Mouse (Mus musculus) forebrain, embryonic 16.5 days (tissue): ENCODE data around the gene Nkx2-3. TPM values are rescaled to one million over a fixed set of nuclear protein-coding genes. Genes with fewer than 3 reads are reported as not detected.

Experiments
- ATAC-seq: fragments of 200-750 bp; cut with Nextera tagmentation; 2 replicates; pipeline ENCODE4 v1.8.0; 2017; ENCODE audit warnings: mild to moderate bottlenecking, moderate library complexity
- H3K27ac ChIP-seq: fragments of 300-500 bp; sonication (generic); 2 replicates; pipeline ENCODE4 v1.5.1; 2014; ENCODE audit warnings: low read length, control low read depth
- H3K27me3 ChIP-seq: fragments of 300-500 bp; sonication (generic); replicated peaks from 2 replicates; pipeline ENCODE4 v1.6.1; 2014; ENCODE audit warnings: low read length; ENCODE audit not compliant: control insufficient read depth, insufficient read depth
- H3K36me3 ChIP-seq: fragments of 300-500 bp; sonication (generic); 2 replicates; pipeline ENCODE4 v1.6.1; 2014; ENCODE audit not compliant: control insufficient read depth, insufficient read depth
- H3K4me1 ChIP-seq: fragments of 300-500 bp; sonication (generic); replicated peaks from 2 replicates; pipeline ENCODE4 v1.6.1; 2014; ENCODE audit warnings: low read length; ENCODE audit not compliant: control insufficient read depth, insufficient read depth
- H3K4me2 ChIP-seq: fragments of 300-500 bp; sonication (generic); 2 replicates; pipeline ENCODE4 v1.6.1; 2014; ENCODE audit warnings: mild to moderate bottlenecking, low read length, control low read depth
- H3K4me3 ChIP-seq: fragments of 300-500 bp; sonication (generic); replicated peaks from 2 replicates; pipeline ENCODE4 v1.5.1; 2014; ENCODE audit warnings: mild to moderate bottlenecking, low read length, control low read depth
- H3K9ac ChIP-seq: fragments of 300-500 bp; sonication (generic); replicated peaks from 2 replicates; pipeline ENCODE4 v1.6.1; 2014; ENCODE audit warnings: low read depth, low read length, control low read depth
- H3K9me3 ChIP-seq: fragments of 300-500 bp; sonication (generic); 2 replicates; pipeline ENCODE4 v1.6.1; 2016; ENCODE audit warnings: low read length; ENCODE audit not compliant: control insufficient read depth
- WGBS: fragments of 180-500 bp; shearing (Covaris S2); extraction: QIAGEN DNeasy Blood & Tissue Kit; methylation state at CpG from one replicate; pipeline ENCODE4 v1.1.7; 2014; 5-methylcytosine and 5-hydroxymethylcytosine counted together
- polyA plus RNA-seq: library from polyadenylated mRNA; unstranded; fragments of >200 nt; fragmentation: Nextera tagmentation; extraction: Ambion mirVana; gene quantifications from 2 replicates; pipeline ENCODE4 v1.2.1, GENCODE M21; 2015

Nkx2-3 gene
- polyA plus RNA-seq, 1 experiment from 2014 or later: 2.2 TPM

DNA sequence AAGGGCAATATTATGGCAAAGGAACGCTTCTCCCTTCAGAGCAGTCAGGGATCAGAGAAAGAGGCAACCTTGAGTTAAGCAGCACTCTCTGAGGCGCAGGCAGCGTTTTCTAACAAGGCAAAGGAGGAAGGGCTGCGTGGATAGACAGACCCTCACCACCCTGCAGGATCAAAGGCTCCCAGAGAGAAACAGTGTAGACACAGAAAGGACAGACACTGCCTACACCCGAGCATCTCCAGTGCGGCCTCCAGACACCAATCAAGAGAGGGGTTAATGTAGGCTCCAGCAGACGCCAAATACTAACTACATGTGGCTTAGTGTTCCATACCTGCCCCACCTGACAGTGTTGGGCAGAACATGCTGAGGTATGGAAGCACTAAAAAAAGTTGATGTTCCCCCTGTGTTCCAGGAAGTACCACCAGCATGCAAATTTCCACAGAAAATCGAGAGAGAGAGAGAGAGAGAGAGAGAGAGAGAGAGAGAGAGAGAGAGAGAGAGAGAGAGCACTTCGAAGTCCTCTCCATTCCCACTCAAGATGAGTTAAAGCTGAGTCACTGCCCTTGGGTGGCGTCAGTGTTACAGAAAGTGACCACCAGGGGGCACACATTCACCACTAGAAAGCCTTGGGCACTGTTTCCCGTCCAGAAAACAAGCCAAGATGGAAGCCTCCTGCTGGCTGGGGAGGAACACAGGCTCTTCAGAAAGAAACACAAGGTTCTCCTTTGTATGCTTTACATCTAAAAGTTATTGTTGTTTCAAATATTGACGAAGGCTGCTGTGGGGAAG lies 18.5 kb downstream of the Nkx2-3 start:
- Histone ChIP-seq H3K9me3 (no peaks in the 10 kb centered on the region), H3K27ac (no peak overlapping the region), H3K4me1 (peaks cover 3% of the 10 kb centered on the region), H3K27me3 (no peaks in the 10 kb centered on the region), H3K9ac (no peak overlapping the region), H3K4me3 (no peak overlapping the region), H3K36me3 (no peaks in the 10 kb centered on the region), H3K4me2 (no peak overlapping the region)
- ATAC-seq: no peak; the same call in 1 of the 2 replicates
- 26% methylated on average over 12 of the region's 12 CpGs for WGBS

DNA sequence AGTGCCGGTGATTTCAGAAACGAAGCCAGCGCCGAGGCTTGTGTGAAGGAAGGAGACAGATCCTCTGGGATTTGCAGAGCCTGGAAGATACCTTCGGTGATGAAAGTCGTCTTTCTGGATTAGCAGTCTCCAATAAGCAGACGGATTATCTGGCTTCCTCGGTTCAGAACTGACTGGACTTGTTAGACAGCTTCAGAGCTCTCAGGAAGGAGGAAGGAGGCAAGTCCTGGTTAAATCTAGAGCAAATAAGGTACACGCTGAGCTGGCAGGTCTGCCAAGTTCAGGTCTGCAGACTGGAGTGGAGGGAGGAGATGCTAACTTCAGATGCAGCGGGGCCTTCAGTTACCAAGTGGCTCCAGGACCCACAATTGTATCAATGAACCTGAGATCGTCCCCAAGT lies 29.7 kb downstream of the Nkx2-3 start:
- H3K4me3 ChIP-seq: no peak overlapping the region
- no peaks in the 10 kb centered on the region for H3K36me3 ChIP-seq
- H3K9me3 ChIP-seq: no peaks in the 10 kb centered on the region
- ATAC-seq: no peak
- no peaks in the 10 kb centered on the region for H3K27me3 ChIP-seq
- WGBS: 66% methylated on average over 11 of the region's 11 CpGs
- H3K4me2 ChIP-seq: no peak overlapping the region
- H3K9ac ChIP-seq: no peak overlapping the region
- H3K4me1 ChIP-seq: no peaks in the 10 kb centered on the region
- H3K27ac ChIP-seq: no peak overlapping the region

DNA sequence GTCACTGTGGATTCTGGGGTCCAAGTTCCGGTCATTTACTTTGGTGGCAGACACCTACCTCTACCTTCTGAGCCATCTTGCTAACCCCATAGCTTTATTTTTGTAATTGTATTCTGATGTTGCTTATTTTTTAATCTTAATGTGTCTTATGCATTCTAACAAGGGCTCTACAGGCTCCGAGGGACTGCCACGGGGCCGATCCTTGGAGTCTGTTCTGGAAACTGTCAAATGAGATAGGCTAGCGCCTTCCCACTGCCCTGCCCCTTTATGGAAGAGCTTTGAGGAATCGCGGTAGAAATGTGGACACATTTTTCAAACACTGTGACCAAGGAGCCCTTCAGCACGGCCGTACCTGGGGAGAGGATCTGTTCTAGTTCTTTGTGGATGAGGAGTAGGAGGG lies 30.7 kb downstream of the Nkx2-3 start:
- no peak overlapping the region for H3K27ac ChIP-seq
- H3K36me3 ChIP-seq: no peaks in the 10 kb centered on the region
- no peaks in the 10 kb centered on the region for H3K9me3 ChIP-seq
- H3K27me3 ChIP-seq: no peaks in the 10 kb centered on the region
- no peak overlapping the region for H3K4me2 ChIP-seq
- H3K4me3 ChIP-seq: no peak overlapping the region
- no peaks in the 10 kb centered on the region for H3K4me1 ChIP-seq
- ATAC-seq: no peak
- WGBS: 87% methylated on average over 9 of the region's 9 CpGs
- H3K9ac ChIP-seq: no peak overlapping the region

DNA sequence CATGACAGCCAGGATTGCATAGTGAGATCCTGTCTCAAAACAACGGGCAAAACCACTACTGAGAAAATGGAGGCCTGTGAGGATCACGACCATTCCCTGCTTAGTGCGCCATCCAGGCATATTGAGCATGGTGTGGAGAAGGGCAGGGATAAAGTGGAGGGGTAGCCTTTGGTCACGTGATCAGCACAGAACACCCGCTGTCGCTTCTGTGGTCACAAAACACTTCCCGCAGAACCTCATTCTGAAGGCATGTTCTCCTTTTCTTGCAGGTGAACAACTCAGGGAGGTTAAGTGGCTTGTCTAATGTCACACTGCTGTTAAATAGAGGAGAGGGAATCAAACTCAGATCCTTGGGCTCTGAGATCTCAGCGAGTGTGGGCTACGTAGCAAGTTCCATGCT lies 33.4 kb downstream of the Nkx2-3 start:
- 91% methylated on average over 9 of the region's 9 CpGs for WGBS
- H3K9me3 ChIP-seq: no peaks in the 10 kb centered on the region
- H3K27me3 ChIP-seq: no peaks in the 10 kb centered on the region
- H3K4me1 ChIP-seq: no peaks in the 10 kb centered on the region
- no peaks in the 10 kb centered on the region for H3K36me3 ChIP-seq
- H3K27ac ChIP-seq: no peak overlapping the region
- H3K9ac ChIP-seq: no peak overlapping the region
- no peak overlapping the region for H3K4me2 ChIP-seq
- no peak overlapping the region for H3K4me3 ChIP-seq
- ATAC-seq: no peak

DNA sequence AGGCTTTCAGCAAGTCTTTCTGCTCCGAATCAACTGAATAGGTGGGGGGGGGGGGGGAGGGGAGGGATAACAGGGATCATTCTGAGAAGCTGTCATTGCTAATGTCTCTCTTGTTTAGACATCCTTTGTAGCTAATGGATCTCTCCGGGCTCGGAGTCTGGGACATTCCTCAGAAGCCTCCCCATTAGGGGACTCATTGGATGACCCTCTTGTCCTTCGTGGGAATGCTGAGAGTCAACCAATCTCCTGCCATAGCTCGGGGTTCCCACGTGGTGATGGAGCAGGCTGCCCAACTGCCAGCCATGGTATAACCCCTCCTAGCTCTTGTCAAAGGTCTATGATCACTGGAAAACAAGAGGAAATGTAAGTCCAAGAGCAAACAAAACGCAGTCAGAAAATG lies 34.7 kb downstream of the Nkx2-3 start:
- H3K9ac ChIP-seq: no peak overlapping the region
- H3K27me3 ChIP-seq: no peaks in the 10 kb centered on the region
- ATAC-seq: no peak
- H3K4me3 ChIP-seq: no peak overlapping the region
- H3K36me3 ChIP-seq: no peaks in the 10 kb centered on the region
- WGBS: 67% methylated on average over 7 of the region's 7 CpGs
- H3K9me3 ChIP-seq: no peaks in the 10 kb centered on the region
- H3K4me1 ChIP-seq: no peaks in the 10 kb centered on the region
- H3K27ac ChIP-seq: no peak overlapping the region
- H3K4me2 ChIP-seq: no peak overlapping the region

DNA sequence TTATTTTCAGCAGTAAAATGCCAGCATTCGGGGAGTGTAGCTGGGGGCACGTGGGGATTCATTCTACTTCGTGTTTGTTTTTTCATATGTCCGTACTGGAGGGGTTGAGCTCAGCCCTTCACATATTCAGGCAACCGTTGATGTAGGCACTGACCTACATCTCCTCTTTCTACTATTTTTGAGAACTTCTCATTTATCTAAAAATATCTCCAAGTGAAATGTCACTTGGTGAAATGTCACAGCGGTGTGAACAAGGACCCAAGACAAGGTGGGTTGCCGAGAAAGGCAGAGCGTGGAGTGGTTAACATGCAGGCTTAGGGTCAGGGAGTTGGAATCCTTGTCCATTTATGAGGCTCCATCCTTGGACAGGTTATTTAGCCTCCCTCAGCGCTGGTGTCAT lies 35.1 kb downstream of the Nkx2-3 start:
- H3K27me3 ChIP-seq: no peaks in the 10 kb centered on the region
- H3K4me3 ChIP-seq: no peak overlapping the region
- 91% methylated on average over 9 of the region's 9 CpGs for WGBS
- no peak overlapping the region for H3K9ac ChIP-seq
- no peaks in the 10 kb centered on the region for H3K4me1 ChIP-seq
- H3K4me2 ChIP-seq: no peak overlapping the region
- ATAC-seq: no peak
- no peaks in the 10 kb centered on the region for H3K9me3 ChIP-seq
- H3K27ac ChIP-seq: no peak overlapping the region
- no peaks in the 10 kb centered on the region for H3K36me3 ChIP-seq

DNA sequence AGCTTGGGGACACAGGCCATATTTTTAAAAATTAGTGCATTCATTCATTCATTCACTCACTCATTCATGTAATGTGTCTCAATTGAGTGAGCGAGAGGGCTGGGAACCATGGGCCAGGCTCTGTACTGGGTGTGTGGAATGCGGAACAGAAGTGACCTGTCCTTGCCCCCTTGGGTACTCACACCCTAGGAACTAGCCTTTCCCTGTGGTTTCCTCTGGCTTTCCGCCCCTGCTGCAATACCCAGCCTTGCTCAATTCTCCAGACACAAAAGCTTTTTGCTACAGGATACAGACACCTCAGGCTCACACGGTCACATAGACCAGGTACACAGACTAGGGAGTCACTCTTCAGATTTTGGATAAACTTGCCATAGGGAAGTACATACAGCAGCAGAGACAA lies 36.2 kb downstream of the Nkx2-3 start:
- no peaks in the 10 kb centered on the region for H3K27me3 ChIP-seq
- H3K36me3 ChIP-seq: no peaks in the 10 kb centered on the region
- H3K4me3 ChIP-seq: no peak overlapping the region
- H3K4me1 ChIP-seq: no peaks in the 10 kb centered on the region
- no peak for ATAC-seq
- H3K9ac ChIP-seq: no peak overlapping the region
- no peak overlapping the region for H3K4me2 ChIP-seq
- H3K27ac ChIP-seq: no peak overlapping the region
- no peaks in the 10 kb centered on the region for H3K9me3 ChIP-seq
- 94% methylated on average over 4 of the region's 4 CpGs for WGBS

DNA sequence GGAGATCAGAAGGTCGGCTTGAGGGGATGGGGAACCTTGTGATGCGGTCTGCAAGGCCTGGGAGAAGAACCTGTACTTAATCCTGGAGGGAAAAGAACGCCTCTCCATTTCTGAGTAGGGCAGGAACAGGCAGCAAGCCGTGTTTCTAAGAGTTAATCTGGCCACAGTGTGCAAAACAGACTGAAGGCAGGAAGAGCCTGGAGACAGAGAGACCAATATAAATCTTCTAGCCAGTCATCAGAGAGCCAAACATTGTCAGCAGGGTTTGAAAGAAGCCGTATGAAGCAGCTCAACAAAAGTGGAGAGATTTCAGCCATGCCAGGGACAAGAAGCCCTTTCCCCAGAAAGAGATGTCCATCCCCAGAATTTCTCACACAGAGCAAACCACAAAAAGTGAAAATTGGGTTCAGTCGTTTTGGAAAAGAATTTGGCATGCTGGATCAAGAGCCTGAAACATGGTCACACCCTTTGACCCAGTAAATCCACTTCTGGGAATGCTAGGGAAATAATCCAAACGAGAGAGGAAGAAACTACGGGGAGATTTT lies 39.2 kb downstream of the Nkx2-3 start:
- 65% methylated on average over 8 of the region's 8 CpGs for WGBS

DNA sequence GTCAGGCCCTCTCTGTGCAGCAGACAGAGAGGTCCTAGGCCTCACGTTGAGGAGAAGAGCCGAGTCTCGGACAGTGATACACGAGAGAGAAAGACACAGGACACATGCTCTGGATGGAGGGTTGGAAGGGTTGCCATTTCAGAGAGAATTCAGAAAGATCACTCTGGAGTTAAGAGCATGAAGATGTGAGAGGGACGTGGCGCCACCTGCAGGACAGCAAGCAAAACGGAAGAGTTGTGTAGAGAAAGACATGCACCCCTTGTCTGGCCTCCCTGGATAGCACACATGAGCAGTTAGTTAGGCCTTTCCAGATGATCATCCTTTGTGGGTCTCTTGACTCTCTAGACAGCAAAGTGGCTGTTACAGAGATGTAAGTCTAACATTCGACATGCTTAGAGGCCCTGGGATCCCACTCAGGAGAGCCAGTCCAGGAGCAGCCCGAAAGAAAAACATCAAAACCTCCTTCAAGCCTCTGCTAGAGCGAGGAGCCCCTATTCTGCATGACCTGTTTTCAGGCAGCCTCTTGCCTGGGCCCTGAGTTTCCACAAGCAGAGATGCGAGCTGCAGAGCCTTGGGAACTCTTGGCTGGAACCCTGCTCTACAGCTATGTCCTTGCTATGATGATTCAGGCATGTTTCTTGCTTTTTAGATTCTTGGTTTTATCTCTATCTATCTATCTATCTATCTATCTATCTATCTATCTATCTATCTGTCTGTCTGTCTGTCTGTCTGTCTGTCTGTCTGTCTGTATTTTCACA lies 43.8 kb downstream of the Nkx2-3 start:
- H3K27me3 ChIP-seq: no peaks in the 10 kb centered on the region
- H3K36me3 ChIP-seq: no peaks in the 10 kb centered on the region
- no peak overlapping the region for H3K4me2 ChIP-seq
- H3K27ac ChIP-seq: no peak overlapping the region
- H3K9ac ChIP-seq: no peak overlapping the region
- no peak; the same call in 1 of the 2 replicates for ATAC-seq
- H3K9me3 ChIP-seq: no peaks in the 10 kb centered on the region
- H3K4me1 ChIP-seq: no peaks in the 10 kb centered on the region
- WGBS: 40% methylated on average over 11 of the region's 11 CpGs
- H3K4me3 ChIP-seq: no peak overlapping the region

More for the DNA sequence above, 39.2 kb downstream of the Nkx2-3 start:
- H3K4me3 ChIP-seq: no peak overlapping the region
- no peaks in the 10 kb centered on the region for H3K9me3 ChIP-seq
- no peak overlapping the region for H3K9ac ChIP-seq
- H3K36me3 ChIP-seq: no peaks in the 10 kb centered on the region
- H3K4me2 ChIP-seq: no peak overlapping the region
- H3K4me1 ChIP-seq: no peaks in the 10 kb centered on the region
- no peaks in the 10 kb centered on the region for H3K27me3 ChIP-seq
- no peak overlapping the region for H3K27ac ChIP-seq
- no peak for ATAC-seq
